Mouse (Mus musculus) adipocyte (in vitro differentiated cells): ENCODE measurements around the gene Hist1h3h.

Experiments
- DNase-seq: peaks from one replicate; pipeline ENCODE4 v3.0.0-alpha.2; 2016; ENCODE audit warnings: low spot score

Gene Hist1h3h

DNA sequence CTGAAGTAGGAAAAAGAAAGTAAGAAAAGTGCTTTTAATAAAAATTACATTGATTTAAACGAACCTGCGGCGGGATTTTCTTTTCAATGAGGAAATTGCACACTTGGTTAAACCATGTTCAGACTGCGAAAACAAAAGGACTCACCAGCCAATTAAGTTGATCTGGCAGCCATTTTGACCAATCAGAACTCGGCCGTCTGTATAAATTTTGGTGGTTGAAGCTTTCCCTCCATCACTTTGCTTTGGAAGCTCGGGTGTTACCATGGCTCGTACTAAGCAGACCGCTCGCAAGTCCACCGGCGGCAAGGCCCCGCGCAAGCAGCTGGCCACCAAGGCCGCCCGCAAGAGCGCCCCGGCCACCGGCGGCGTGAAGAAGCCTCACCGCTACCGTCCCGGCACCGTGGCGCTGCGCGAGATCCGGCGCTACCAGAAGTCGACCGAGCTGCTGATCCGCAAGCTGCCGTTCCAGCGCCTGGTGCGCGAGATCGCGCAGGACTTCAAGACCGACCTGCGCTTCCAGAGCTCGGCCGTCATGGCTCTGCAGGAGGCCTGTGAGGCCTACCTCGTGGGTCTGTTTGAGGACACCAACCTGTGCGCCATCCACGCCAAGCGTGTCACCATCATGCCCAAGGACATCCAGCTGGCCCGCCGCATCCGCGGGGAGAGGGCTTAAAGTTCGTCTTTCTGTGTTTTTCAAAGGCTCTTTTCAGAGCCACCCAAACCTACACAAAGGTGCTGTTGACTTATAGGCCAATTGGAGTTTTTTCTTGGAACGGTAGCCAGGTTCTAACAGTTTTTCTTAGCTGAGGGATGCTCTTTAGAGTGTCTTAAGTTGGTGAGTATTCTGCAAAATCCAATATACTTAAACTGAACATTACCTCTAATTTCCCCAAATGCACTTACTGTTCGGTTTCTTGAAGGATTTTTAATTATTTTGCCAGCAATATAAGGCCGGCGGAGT is at the start of gene Hist1h3h:
TSS of gene Hist1h3h (plus strand) at position 263 of the 961 bp plus-strand sequence.
- peak; percentile 91 for DNase-seq

- DNase-seq = no peak
These were observed 40.2 kb upstream of the Hist1h3h start, which contains the start of gene Olfr1360 for GRCm38 (mm10) chr13:21677305-21677704. TSS of gene Olfr1360 (minus strand) at chr13:21677405.

GRCm38 (mm10) chr13:21697811-21698210 is 19.6 kb upstream of the Hist1h3h start, which contains the start of gene Olfr1359:
TSS of gene Olfr1359 (plus strand) at chr13:21698111.
- DNase-seq = no peak

DNA sequence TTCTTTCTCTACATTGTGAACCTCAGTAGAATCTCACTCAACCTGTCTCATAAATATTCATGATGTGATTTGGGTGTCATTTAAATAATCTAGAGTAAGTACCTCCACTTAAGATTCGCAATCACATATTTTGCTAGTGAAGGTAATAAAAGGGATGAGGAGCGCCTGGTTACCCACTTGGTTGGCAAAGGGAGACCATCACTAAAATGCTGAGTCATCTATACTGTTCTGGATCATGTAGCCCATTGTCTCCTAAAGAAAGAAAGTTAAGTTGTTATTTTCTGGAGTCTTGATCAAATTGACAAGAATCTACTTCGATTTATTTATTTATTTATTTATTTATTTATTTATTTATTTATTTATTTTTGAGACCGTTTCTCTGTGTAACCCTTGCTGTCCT is 10.8 kb upstream of the Hist1h3h start:
- DNase-seq = no peak

GRCm38 (mm10) chr13:21710031-21710711 is 7.3 kb upstream of the Hist1h3h start:
- peak; percentile 91 for DNase-seq

- DNase-seq = peak; percentile 80
These were observed 6.5 kb upstream of the Hist1h3h start for GRCm38 (mm10) chr13:21710821-21711525.

- no peak for DNase-seq
These were observed 5.8 kb upstream of the Hist1h3h start for GRCm38 (mm10) chr13:21711698-21712097.

DNA sequence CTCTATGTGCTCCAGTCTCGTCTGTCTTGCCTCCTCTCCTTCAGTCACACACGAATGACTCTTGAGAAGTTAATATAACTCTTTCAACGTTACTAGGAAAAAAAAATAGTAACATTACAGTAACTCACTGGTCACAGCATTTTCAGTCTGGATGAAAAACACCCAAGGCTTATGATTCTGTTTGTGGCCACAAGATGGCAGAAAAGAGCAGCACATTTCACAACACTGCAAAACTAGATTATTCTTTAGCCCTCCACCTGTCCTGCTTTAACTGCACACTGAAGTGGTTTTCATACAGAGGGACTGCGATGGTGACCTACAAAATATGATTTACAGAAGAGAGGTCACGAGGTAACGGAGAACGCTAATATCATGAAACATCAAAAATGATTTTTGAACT is 2.7 kb upstream of the Hist1h3h start:
- peak; percentile 78 for DNase-seq

DNA sequence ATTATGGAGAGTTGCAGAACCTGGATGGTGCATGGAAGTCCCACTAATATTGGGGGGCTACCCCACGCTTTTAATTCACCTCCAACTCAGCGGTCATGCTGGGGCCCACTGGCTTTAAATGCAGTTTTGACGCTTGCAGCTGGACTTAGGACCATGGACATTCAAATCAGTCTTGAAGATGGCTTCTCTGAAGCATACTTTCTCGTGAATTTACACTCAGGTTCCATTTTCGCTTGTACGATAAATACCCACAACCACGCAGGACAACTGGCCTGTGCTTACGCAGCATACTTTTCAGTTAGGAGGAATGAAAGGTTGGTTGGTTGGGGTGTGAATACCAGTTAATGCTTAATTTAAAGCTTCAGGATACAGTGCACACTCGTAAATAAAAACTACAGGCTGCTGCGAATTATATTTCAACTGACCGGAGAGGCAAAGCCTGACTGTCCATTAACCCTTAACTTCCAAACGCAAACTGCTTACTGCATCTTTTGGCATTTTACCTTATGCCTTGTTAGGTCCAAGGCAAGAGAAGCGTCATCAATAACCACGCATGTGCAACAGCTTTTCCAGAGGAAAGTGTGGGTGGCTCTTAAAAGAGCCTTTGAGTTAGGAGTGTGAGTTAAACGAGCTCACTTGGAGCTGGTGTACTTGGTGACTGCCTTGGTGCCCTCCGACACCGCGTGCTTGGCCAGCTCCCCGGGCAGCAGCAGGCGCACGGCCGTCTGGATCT is 2.2 kb upstream of the Hist1h3h start:
- peak; percentile 37 for DNase-seq

- DNase-seq = peak; percentile 92
These were observed 1.5 kb upstream of the Hist1h3h start, which contains the start of the genes Hist1h2bl and Hist1h2ai for GRCm38 (mm10) chr13:21715864-21716539. TSS of gene Hist1h2bl (minus strand) at chr13:21716143. TSS of gene Hist1h2ai (plus strand) at chr13:21716422.

- DNase-seq = peak; percentile 40
These were observed 693 bp upstream of the Hist1h3h start for GRCm38 (mm10) chr13:21716540-21717391.

DNA sequence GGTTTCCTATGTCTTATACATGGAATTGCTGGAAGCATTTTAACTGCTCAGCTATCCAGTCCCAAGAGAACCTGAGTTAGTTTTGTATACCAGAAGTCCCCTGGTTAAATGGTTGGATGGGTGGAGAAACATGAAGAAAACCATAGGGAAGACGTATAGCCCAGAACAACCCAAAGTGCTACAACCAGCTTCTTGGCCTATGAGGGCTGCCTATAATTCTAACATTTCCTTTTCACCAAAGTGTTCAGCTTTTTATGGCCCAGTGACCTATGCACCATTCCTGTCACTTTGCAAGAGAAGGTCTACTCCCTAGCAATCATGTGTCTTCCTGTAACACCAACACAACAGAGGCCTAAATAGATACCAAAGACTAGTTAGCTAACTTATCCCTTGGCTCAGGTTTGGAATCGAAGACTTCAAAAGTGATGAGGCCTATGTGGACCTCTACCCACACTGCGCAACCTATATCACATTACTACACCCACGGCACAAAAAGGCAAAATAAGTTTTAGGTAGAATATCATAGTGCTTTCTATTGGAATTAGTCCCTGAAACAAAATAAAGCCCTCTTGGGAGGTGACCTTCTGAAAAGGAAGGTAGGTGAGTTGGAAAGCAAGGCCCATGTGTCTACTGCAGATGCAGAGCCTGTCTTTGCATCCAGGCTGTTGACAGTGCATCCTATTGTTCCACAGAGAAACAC is 1.1 kb downstream of the Hist1h3h start:
- no peak for DNase-seq

GRCm38 (mm10) chr13:21721107-21721756 is 3.8 kb downstream of the Hist1h3h start:
- peak; percentile 25 for DNase-seq

GRCm38 (mm10) chr13:21721757-21722372 is 4.4 kb downstream of the Hist1h3h start, which contains the start of gene Hist1h2bm:
TSS of gene Hist1h2bm (plus strand) at chr13:21722044.
- peak; percentile 89 for DNase-seq

DNA sequence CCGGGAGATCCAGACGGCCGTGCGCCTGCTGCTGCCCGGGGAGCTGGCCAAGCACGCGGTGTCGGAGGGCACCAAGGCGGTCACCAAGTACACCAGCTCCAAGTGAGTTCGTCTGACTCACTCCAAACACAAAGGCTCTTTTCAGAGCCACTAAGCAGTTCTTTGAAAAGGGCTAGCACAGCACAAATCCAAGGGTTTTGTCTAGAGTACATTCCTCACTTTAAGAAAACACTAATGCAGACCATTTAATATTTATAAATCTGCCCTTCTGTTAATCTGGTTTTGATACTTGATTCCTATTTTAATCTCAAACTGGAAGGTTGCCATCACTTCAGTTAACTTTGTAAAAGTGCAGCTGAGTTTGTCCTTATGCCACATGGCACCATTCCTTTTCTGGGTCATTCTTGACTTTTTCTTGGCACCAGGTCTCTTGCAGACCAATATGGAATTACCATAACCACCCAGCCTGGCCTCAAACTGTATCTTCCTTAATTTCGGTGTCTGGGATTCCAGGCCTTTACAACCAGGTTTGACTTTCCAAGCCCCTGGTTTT is 5.0 kb downstream of the Hist1h3h start:
- peak; percentile 55 for DNase-seq

DNA sequence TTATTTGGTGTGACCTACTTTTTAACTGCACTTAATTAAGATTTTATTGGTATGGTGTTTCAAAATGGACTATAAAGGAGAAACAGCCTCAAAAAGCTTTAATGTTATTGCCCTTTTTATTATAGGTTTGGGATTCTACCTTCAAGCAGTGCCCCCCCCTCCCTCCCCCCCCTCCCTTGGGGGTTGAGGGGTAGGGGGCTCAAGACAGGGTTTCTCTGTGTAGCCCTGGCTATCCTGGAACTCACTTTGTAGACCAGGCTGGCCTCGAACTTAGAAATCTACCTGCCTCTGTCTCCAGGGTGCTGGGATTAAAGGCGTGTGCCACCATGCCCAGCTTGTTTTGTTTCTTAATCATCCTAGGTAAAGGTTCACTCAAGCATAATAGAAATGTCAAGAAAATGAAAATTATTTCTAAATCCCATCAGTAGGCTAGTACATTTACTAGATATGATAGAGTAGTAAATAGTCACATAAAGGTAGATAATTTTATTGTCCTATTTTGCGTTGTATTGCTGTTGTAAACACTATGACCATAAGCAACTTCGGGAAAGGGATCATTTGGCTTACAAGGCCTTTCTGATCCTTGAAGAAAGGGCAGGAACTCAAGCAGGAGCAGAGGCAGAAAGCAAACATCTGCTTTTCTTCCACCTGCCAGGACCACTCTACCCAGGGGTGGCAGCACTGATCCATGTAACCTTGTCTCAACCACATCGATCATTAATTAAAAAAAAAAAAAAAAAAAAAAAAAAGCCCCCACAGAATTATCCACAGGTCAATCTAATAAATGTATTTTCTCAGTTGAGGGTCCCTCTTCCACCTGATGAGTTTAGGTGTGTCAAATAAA is 5.8 kb downstream of the Hist1h3h start:
- no peak for DNase-seq
